Mouse (Mus musculus): ENCODE measurements around the gene Scgb2b26.
"Not testable (repeated sequence)": the region's sequence is repeated elsewhere in the genome, so short reads cannot be mapped to it uniquely, and the experiment has no call there.

Gene Scgb2b26

GRCm38 (mm10) chr7:33944940-33945339, at the start of gene Scgb2b26:
TSS of gene Scgb2b26 (minus strand) at chr7:33945040.
- DNase-seq (ENCODE audit: low spot score), result no peak

GRCm38 (mm10) chr7:33982281-33982680, 37.4 kb upstream of the Scgb2b26 start:
- DNase-seq (ENCODE audit: low spot score), result not testable (repeated sequence)

- DNase-seq (ENCODE audit: low spot score), result no peak
These were observed 41.9 kb downstream of the Scgb2b26 start for GRCm38 (mm10) chr7:33902982-33903381.

GRCm38 (mm10) chr7:33900803-33901202, 44.0 kb downstream of the Scgb2b26 start:
- DNase-seq (ENCODE audit: low spot score), result no peak

- no peak for DNase-seq (ENCODE audit: low spot score)
These were observed 44.8 kb downstream of the Scgb2b26 start for GRCm38 (mm10) chr7:33900007-33900406.

Data from T-cell, adult 2 months (primary cell).